Mouse (Mus musculus) liver, adult 2 months (tissue): ENCODE data around the gene Cacna2d1. TPM values are rescaled to one million over a fixed set of nuclear protein-coding genes. Genes with fewer than 3 reads are reported as not detected.

Experiments used
- DNase-seq: peaks from one replicate; pipeline ENCODE4 v3.0.0-alpha.2; 2011; ENCODE audit warnings: low read depth, low spot score; ENCODE audit errors: extremely low read depth
- H3K27ac ChIP-seq: fragments of 200-500 bp; replicated peaks from 2 replicates; pipeline ENCODE4 v1.5.1; 2012; ENCODE audit warnings: low read depth, mild to moderate bottlenecking, control low read depth, inconsistent platforms, low read length; ENCODE audit not compliant: insufficient read depth
- H3K27me3 ChIP-seq: fragments of 200-500 bp; 2 replicates; pipeline ENCODE4 v1.6.1; 2012; ENCODE audit warnings: mild to moderate bottlenecking, moderate library complexity, low read length, inconsistent platforms; ENCODE audit not compliant: control insufficient read depth, insufficient read depth
- H3K36me3 ChIP-seq: fragments of 200-500 bp; 2 replicates; pipeline ENCODE4 v1.6.1; 2012; ENCODE audit warnings: low read length, inconsistent platforms; ENCODE audit not compliant: control insufficient read depth, insufficient read depth
- H3K4me1 ChIP-seq: fragments of 200-500 bp; 2 replicates; pipeline ENCODE4 v1.6.1; 2011; ENCODE audit warnings: low read length; ENCODE audit not compliant: control insufficient read depth, insufficient read depth
- H3K4me3 ChIP-seq: fragments of 200-500 bp; 2 replicates; pipeline ENCODE4 v1.5.1; 2011; ENCODE audit warnings: low read depth, mild to moderate bottlenecking, control low read depth, low read length, moderate library complexity; ENCODE audit not compliant: insufficient read depth
- H3K79me2 ChIP-seq: fragments of 200-500 bp; 2 replicates; pipeline ENCODE4 v1.6.1; 2012; ENCODE audit warnings: inconsistent platforms, mild to moderate bottlenecking, low read length, moderate library complexity; ENCODE audit not compliant: control insufficient read depth, insufficient read depth
- H3K9ac ChIP-seq: fragments of 200-500 bp; 2 replicates; pipeline ENCODE4 v1.6.1; 2012; ENCODE audit warnings: low read depth, mild to moderate bottlenecking, control low read depth, inconsistent platforms, low read length
- CTCF ChIP-seq: fragments of 200-500 bp; IDR thresholded peaks from 2 replicates; pipeline ENCODE4 v1.5.1; 2011; ENCODE audit warnings: low read depth, low read length, control low read depth
- POLR2A ChIP-seq: fragments of 200-500 bp; IDR thresholded peaks from 2 replicates; pipeline ENCODE4 v1.6.1; 2011; ENCODE audit warnings: low read length, control low read depth; ENCODE audit not compliant: insufficient read depth; ENCODE audit errors: extremely low read depth
- WGBS: fragments of 180-500 bp; shearing (Covaris S2); methylation state at CpG from one replicate; pipeline ENCODE4 v1.1.7; 2018; 5-methylcytosine and 5-hydroxymethylcytosine counted together
- polyA plus RNA-seq: library from polyadenylated mRNA; depleted of rRNA; stranded (reverse); fragments of >200 nt; gene quantifications from 2 replicates; pipeline ENCODE4 v1.2.3, GENCODE M21; 2012
- total RNA-seq: library from RNA; depleted of rRNA; stranded (reverse); fragments of >200 nt; gene quantifications from 2 replicates; pipeline ENCODE4 v1.2.3, GENCODE M21; 2014

The Cacna2d1 gene
- total and polyA plus RNA-seq, 2 experiments, result 0.10 to 1.1 TPM

- H3K27me3 ChIP-seq, result no peaks in the 10 kb centered on the region
- TF ChIP-seq CTCF (no peak), POLR2A (no peak)
- DNase-seq, result no peak
- no peak overlapping the region for H3K4me3 ChIP-seq
- H3K4me1 ChIP-seq, result no peaks in the 10 kb centered on the region
- H3K27ac ChIP-seq, result no peak overlapping the region
- WGBS, result 72% methylated on average over 2 of the region's 2 CpGs
- H3K9ac ChIP-seq, result no peak overlapping the region
- no peaks in the 10 kb centered on the region for H3K36me3 ChIP-seq
- no peaks in the 10 kb centered on the region for H3K79me2 ChIP-seq
These were observed 164.3 kb downstream of the Cacna2d1 start for GRCm38 (mm10) chr5:16098766-16099165.

- H3K4me3 ChIP-seq, result no peak overlapping the region
- H3K36me3 ChIP-seq, result no peaks in the 10 kb centered on the region
- TF ChIP-seq CTCF (no peak), POLR2A (no peak)
- H3K27ac ChIP-seq, result no peak overlapping the region
- no peaks in the 10 kb centered on the region for H3K79me2 ChIP-seq
- no peaks in the 10 kb centered on the region for H3K4me1 ChIP-seq
- WGBS, result 89% methylated on average over 1 of the region's 1 CpGs
- no peak overlapping the region for H3K9ac ChIP-seq
- DNase-seq, result no peak
- H3K27me3 ChIP-seq, result no peaks in the 10 kb centered on the region
These were observed 167.3 kb downstream of the Cacna2d1 start for GRCm38 (mm10) chr5:16101820-16102219.

DNA sequence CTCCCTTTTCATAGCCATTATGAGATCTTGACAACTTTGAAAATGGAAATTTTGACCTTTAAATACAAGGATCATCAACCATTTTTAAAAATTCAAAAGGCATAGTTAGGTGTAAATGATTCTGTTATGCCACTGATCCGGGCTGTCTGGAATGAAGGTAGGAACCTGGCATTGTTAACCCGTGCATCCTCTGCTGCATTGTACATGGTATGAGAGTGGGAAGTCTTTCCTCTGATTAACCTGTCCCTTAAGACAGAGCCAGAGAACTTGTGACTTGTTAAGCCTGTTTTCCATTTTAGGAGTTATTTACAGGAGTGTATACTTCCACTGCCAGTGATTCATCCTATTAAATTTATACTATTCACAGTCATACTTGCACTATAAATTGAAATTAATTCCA lies 171.2 kb downstream of the Cacna2d1 start:
- H3K27me3 ChIP-seq, result no peaks in the 10 kb centered on the region
- H3K4me1 ChIP-seq, result no peaks in the 10 kb centered on the region
- no peak overlapping the region for H3K27ac ChIP-seq
- 79% methylated on average over 2 of the region's 2 CpGs for WGBS
- no peak for DNase-seq
- H3K36me3 ChIP-seq, result no peaks in the 10 kb centered on the region
- no peak overlapping the region for H3K9ac ChIP-seq
- no peak overlapping the region for H3K4me3 ChIP-seq
- TF ChIP-seq CTCF (no peak), POLR2A (no peak)
- H3K79me2 ChIP-seq, result no peaks in the 10 kb centered on the region

- Histone ChIP-seq H3K9ac (no peak overlapping the region), H3K79me2 (no peaks in the 10 kb centered on the region), H3K27ac (no peak overlapping the region), H3K4me3 (no peak overlapping the region), H3K4me1 (no peaks in the 10 kb centered on the region), H3K27me3 (no peaks in the 10 kb centered on the region), H3K36me3 (no peaks in the 10 kb centered on the region)
- TF ChIP-seq CTCF (no peak), POLR2A (no peak)
- WGBS, result 88% methylated on average over 1 of the region's 1 CpGs
- DNase-seq, result no peak
These were observed 176.2 kb downstream of the Cacna2d1 start for GRCm38 (mm10) chr5:16110643-16111042.

GRCm38 (mm10) chr5:16113879-16114278 lies 179.4 kb downstream of the Cacna2d1 start:
- no peaks in the 10 kb centered on the region for H3K27me3 ChIP-seq
- H3K79me2 ChIP-seq, result no peaks in the 10 kb centered on the region
- no peak for DNase-seq
- H3K36me3 ChIP-seq, result no peaks in the 10 kb centered on the region
- no peak overlapping the region for H3K27ac ChIP-seq
- H3K4me1 ChIP-seq, result no peaks in the 10 kb centered on the region
- H3K9ac ChIP-seq, result no peak overlapping the region
- no peak for TF ChIP-seq CTCF
- TF ChIP-seq POLR2A, result no peak
- H3K4me3 ChIP-seq, result no peak overlapping the region
- WGBS, result 78% methylated on average over 1 of the region's 1 CpGs

- Histone ChIP-seq H3K27ac (no peak overlapping the region), H3K79me2 (no peaks in the 10 kb centered on the region), H3K4me1 (no peaks in the 10 kb centered on the region), H3K36me3 (no peaks in the 10 kb centered on the region), H3K9ac (no peak overlapping the region), H3K4me3 (no peak overlapping the region), H3K27me3 (no peaks in the 10 kb centered on the region)
- 82% methylated on average over 11 of the region's 11 CpGs for WGBS
- TF ChIP-seq CTCF (no peak), POLR2A (no peak)
- DNase-seq, result no peak
These were observed 186.8 kb downstream of the Cacna2d1 start for GRCm38 (mm10) chr5:16121334-16121733.
